Mouse (Mus musculus) layer of hippocampus, postnatal 36 days (tissue): Measurements from ENCODE around the gene Abca12. TPM values are rescaled to one million over a fixed set of nuclear protein-coding genes. Genes with fewer than 3 reads are reported as not detected.

Source experiments
- total RNA-seq, 2 experiments: library from RNA; stranded (reverse); gene quantifications; 2 replicates each; pipeline ENCODE4 v1.2.3; 2021

Abca12 gene
- total RNA-seq, 2 experiments from 2014 or later, result 0.15 to 0.28 TPM

Other genes with a start within 250 kb of the Abca12 start
- gene Atic, start 142.2 kb upstream of the Abca12 start, total RNA-seq, result 10 to 100 TPM; 32.1 to 34.6 TPM
- 10 to 100 TPM; 33.0 to 50.3 TPM for gene Fn1, start 238.3 kb upstream of the Abca12 start, total RNA-seq